Mouse (Mus musculus) forebrain, embryonic 11.5 days (tissue): ENCODE results near the gene Prmt9. TPM values are rescaled to one million over a fixed set of nuclear protein-coding genes. Genes with fewer than 3 reads are reported as not detected.

Source experiments
- ATAC-seq: fragments of 200-750 bp; cut with Nextera tagmentation; replicated peaks from 2 replicates; pipeline ENCODE4 v1.8.0; 2017; ENCODE audit warnings: moderate TSS enrichment; ENCODE audit not compliant: low FRiP score
- DNase-seq: peaks from one replicate; pipeline ENCODE4 v3.0.0-alpha.2; 2017; ENCODE audit warnings: low spot score
- H3K27ac ChIP-seq: fragments of 300-500 bp; sonication (generic); 2 replicates; pipeline ENCODE4 v1.5.1; 2014; ENCODE audit warnings: low read depth, low read length
- H3K27me3 ChIP-seq: fragments of 300-500 bp; sonication (generic); 2 replicates; pipeline ENCODE4 v1.6.1; 2014; ENCODE audit warnings: mild to moderate bottlenecking, low read length, mixed read lengths; ENCODE audit not compliant: control insufficient read depth, insufficient read depth
- H3K36me3 ChIP-seq: fragments of 300-500 bp; sonication (generic); 2 replicates; pipeline ENCODE4 v1.6.1; 2014; ENCODE audit warnings: mild to moderate bottlenecking, low read length, moderate library complexity, mixed read lengths; ENCODE audit not compliant: control insufficient read depth, insufficient read depth
- H3K4me1 ChIP-seq: fragments of 300-500 bp; sonication (generic); replicated peaks from 2 replicates; pipeline ENCODE4 v1.6.1; 2014; ENCODE audit warnings: low read length, mixed read lengths; ENCODE audit not compliant: control insufficient read depth, insufficient read depth
- H3K4me2 ChIP-seq: fragments of 300-500 bp; sonication (generic); 2 replicates; pipeline ENCODE4 v1.6.1; 2014; ENCODE audit warnings: low read depth, mild to moderate bottlenecking, low read length, moderate library complexity, mixed read lengths; ENCODE audit not compliant: severe bottlenecking
- H3K4me3 ChIP-seq: fragments of 300-500 bp; sonication (generic); 2 replicates; pipeline ENCODE4 v1.5.1; 2014; ENCODE audit warnings: low read depth, low read length
- H3K9ac ChIP-seq: fragments of 300-500 bp; sonication (generic); 2 replicates; pipeline ENCODE4 v1.6.1; 2014; ENCODE audit warnings: low read length
- H3K9me3 ChIP-seq: fragments of 300-500 bp; sonication (generic); 2 replicates; pipeline ENCODE4 v1.6.1; 2016; ENCODE audit warnings: low read length, mixed read lengths; ENCODE audit not compliant: control insufficient read depth
- WGBS: fragments of 180-500 bp; shearing (Covaris S2); extraction: QIAGEN DNeasy Blood & Tissue Kit; methylation state at CpG from one replicate; pipeline ENCODE4 v1.1.7; 2014; 5-methylcytosine and 5-hydroxymethylcytosine counted together
- polyA plus RNA-seq: library from polyadenylated mRNA; unstranded; fragments of >200 nt; fragmentation: Nextera tagmentation; extraction: Ambion mirVana; gene quantifications from 2 replicates; pipeline ENCODE4 v1.2.1, GENCODE M21; 2014

Prmt9 gene
- polyA plus RNA-seq, 1 experiment from 2014 or later, result 20.1 TPM

- no peak overlapping the region for H3K4me3 ChIP-seq
- H3K9me3 ChIP-seq, result no peaks in the 10 kb centered on the region
- DNase-seq (no peak), ATAC-seq (peak; percentile 29; the same call in 1 of the 2 replicates)
- H3K27ac ChIP-seq, result no peak overlapping the region
- peaks cover 5% of the 10 kb centered on the region; the same call in 1 of the 2 replicates for H3K4me1 ChIP-seq
- H3K36me3 ChIP-seq, result no peaks in the 10 kb centered on the region
- H3K9ac ChIP-seq, result no peak overlapping the region
- WGBS, result 20% methylated on average over 13 of the region's 13 CpGs
- H3K4me2 ChIP-seq, result no peak overlapping the region
- peaks cover 10% of the 10 kb centered on the region; the same call in 1 of the 2 replicates for H3K27me3 ChIP-seq
These were observed 37.3 kb upstream of the Prmt9 start for GRCm38 (mm10) chr8:77511750-77512493.

- no peak overlapping the region for H3K27ac ChIP-seq
- ATAC-seq (no peak), DNase-seq (no peak)
- no peak overlapping the region for H3K4me2 ChIP-seq
- H3K36me3 ChIP-seq, result no peaks in the 10 kb centered on the region
- WGBS, result 90% methylated on average over 8 of the region's 8 CpGs
- H3K27me3 ChIP-seq, result peaks cover 10% of the 10 kb centered on the region; the same call in 1 of the 2 replicates
- no peak overlapping the region for H3K4me3 ChIP-seq
- peaks cover 5% of the 10 kb centered on the region; the same call in 1 of the 2 replicates for H3K4me1 ChIP-seq
- no peak overlapping the region for H3K9ac ChIP-seq
- no peaks in the 10 kb centered on the region for H3K9me3 ChIP-seq
These were observed 34.0 kb upstream of the Prmt9 start for GRCm38 (mm10) chr8:77515201-77515600.

- Histone ChIP-seq H3K36me3 (no peaks in the 10 kb centered on the region), H3K9ac (no peak overlapping the region), H3K27me3 (peaks cover 10% of the 10 kb centered on the region; the same call in 1 of the 2 replicates), H3K4me1 (peaks cover 5% of the 10 kb centered on the region; the same call in 1 of the 2 replicates), H3K4me2 (no peak overlapping the region), H3K9me3 (no peaks in the 10 kb centered on the region), H3K4me3 (no peak overlapping the region), H3K27ac (no peak overlapping the region)
- no peak for ATAC-seq
- no peak for DNase-seq
- 83% methylated on average over 8 of the region's 8 CpGs for WGBS
These were observed 33.4 kb upstream of the Prmt9 start for GRCm38 (mm10) chr8:77515786-77516185.

- H3K4me2 ChIP-seq, result peak overlapping the region; percentile 87
- H3K9ac ChIP-seq, result peak overlapping the region; percentile 72
- H3K27ac ChIP-seq, result no peak overlapping the region
- H3K9me3 ChIP-seq, result no peaks in the 10 kb centered on the region
- no peak for ATAC-seq
- 8% methylated on average over 10 of the region's 10 CpGs for WGBS
- H3K4me3 ChIP-seq, result peak overlapping the region; percentile 62
- H3K4me1 ChIP-seq, result peaks cover 5% of the 10 kb centered on the region; the same call in 1 of the 2 replicates
- DNase-seq, result no peak
- H3K36me3 ChIP-seq, result no peaks in the 10 kb centered on the region
- H3K27me3 ChIP-seq, result peaks cover 10% of the 10 kb centered on the region; the same call in 1 of the 2 replicates
These were observed 32.4 kb upstream of the Prmt9 start for GRCm38 (mm10) chr8:77516845-77517244.

GRCm38 (mm10) chr8:77517301-77518200, 31.6 kb upstream of the Prmt9 start, which contains the start of gene Arhgap10:
Gene Arhgap10, minus strand, starts transcription at chr8:77517953.
- peak; percentile 97 for ATAC-seq

GRCm38 (mm10) chr8:77518201-77519115, 30.7 kb upstream of the Prmt9 start:
- peak overlapping the region; percentile 87 for H3K4me2 ChIP-seq
- DNase-seq (no peak), ATAC-seq (peak; percentile 57; the same call in 1 of the 2 replicates)
- no peaks in the 10 kb centered on the region for H3K9me3 ChIP-seq
- 7% methylated on average over 33 of the region's 33 CpGs for WGBS
- H3K27me3 ChIP-seq, result peaks cover 10% of the 10 kb centered on the region; the same call in 1 of the 2 replicates
- peak overlapping the region; percentile 72 for H3K9ac ChIP-seq
- H3K27ac ChIP-seq, result peak overlapping the region; percentile 46; the same call in 1 of the 2 replicates
- H3K36me3 ChIP-seq, result no peaks in the 10 kb centered on the region
- H3K4me1 ChIP-seq, result 0 out of 2 replicates have a peak, but pooled peaks cover 2% of the 10 kb centered on the region
- peak overlapping the region; percentile 62 for H3K4me3 ChIP-seq

More at GRCm38 (mm10) chr8:77517301-77518200, 31.6 kb upstream of the Prmt9 start, which contains the start of gene Arhgap10:
- peak within 1 kb of the TSS; percentile 87 for H3K4me2 ChIP-seq
- DNase-seq, result peak; percentile 93
- H3K4me1 ChIP-seq, result 0 out of 2 replicates have a peak, but pooled peaks cover 2% of the 10 kb centered on the region
- peaks cover 10% of the 10 kb centered on the region; the same call in 1 of the 2 replicates for H3K27me3 ChIP-seq
- H3K36me3 ChIP-seq, result no peaks in the 10 kb centered on the region
- no peaks in the 10 kb centered on the region for H3K9me3 ChIP-seq
- under 1% methylated on average over 67 of the region's 95 CpGs for WGBS
- H3K4me3 ChIP-seq, result peak within 1 kb of the TSS; percentile 62
- peak within 1 kb of the TSS; percentile 72 for H3K9ac ChIP-seq
- peak within 1 kb of the TSS; percentile 46; the same call in 1 of the 2 replicates for H3K27ac ChIP-seq

- Histone ChIP-seq H3K9ac (no peak overlapping the region), H3K4me3 (no peak overlapping the region), H3K36me3 (no peaks in the 10 kb centered on the region), H3K4me1 (0 out of 2 replicates have a peak, but pooled peaks cover 2% of the 10 kb centered on the region), H3K9me3 (no peaks in the 10 kb centered on the region), H3K27me3 (0 out of 2 replicates have a peak, but pooled peaks cover 3% of the 10 kb centered on the region), H3K4me2 (no peak overlapping the region), H3K27ac (no peak overlapping the region)
- WGBS, result 94% methylated on average over 4 of the region's 4 CpGs
- DNase-seq, result no peak
- no peak for ATAC-seq
These were observed 28.6 kb upstream of the Prmt9 start for GRCm38 (mm10) chr8:77520601-77521000.
